16 mouse cellular contexts compared by ENCODE assay signal in genomic region chr16:22743461-22743860, GRCm38 (mm10).
A peak's percentile ranks its signal among the peaks of the same experiment; 100 is the strongest.
DNase-seq lines count a peak whose midpoint lies in the region; ATAC-seq lines count a peak whose summit lies in the region.
"Had no signal": no experiment of that assay in that cellular context is flagged by ENCODE, and none has a peak within 500 bp of the region (broad histone marks: within the 10 kb centered on the region; RNA-seq: fewer than 3 reads in every experiment).

No protein-coding gene starts in this region.

- ATAC-seq in frontal cortex, adult (ENCODE audit: low TSS enrichment) = peak; percentile 73
- ATAC-seq: forebrain, embryonic 15.5 days; intestine, postnatal 0 days; midbrain, embryonic 15.5 days had no signal

- no peak for DNase-seq in frontal cortex, postnatal 25 days (ENCODE audit: low spot score in 2 of 2)
- DNase-seq in cerebellum, adult 11 months = peak; percentile 52
- DNase-seq in cerebellum, adult 9-10 months = peak; percentile 75
- DNase-seq in cerebellum, postnatal 36 days = peak; percentile 41 to 57
- no peak for DNase-seq in lung, postnatal 4 days
- DNase-seq in kidney, postnatal 36 days = no peak
- DNase-seq: adrenal gland, adult 8-10 months; heart, postnatal 36 days; kidney, postnatal 14 days; retina, postnatal 1 day; spleen, adult 18-20 months; thymus, postnatal 14 days had no signal

Comparison
In these comparisons a context has a peak if more than half of its experiments do, and no peak if none do; other contexts are left out.
1. DNase-seq: peak in cerebellum, adult 11 months (single experiment), cerebellum, adult 9-10 months (single experiment) and cerebellum, postnatal 36 days (2 of 2); none in frontal cortex, postnatal 25 days (0 of 2), lung, postnatal 4 days (0 of 2) and kidney, postnatal 36 days (0 of 2).